Mouse (Mus musculus): Measurements from ENCODE around the gene Slc25a51. TPM values are rescaled to one million over a fixed set of nuclear protein-coding genes. Genes with fewer than 3 reads are reported as not detected.

The Slc25a51 gene
- total and polyA plus RNA-seq, 3 experiments = 43.8 to 395 (median 47.5) TPM

DNA sequence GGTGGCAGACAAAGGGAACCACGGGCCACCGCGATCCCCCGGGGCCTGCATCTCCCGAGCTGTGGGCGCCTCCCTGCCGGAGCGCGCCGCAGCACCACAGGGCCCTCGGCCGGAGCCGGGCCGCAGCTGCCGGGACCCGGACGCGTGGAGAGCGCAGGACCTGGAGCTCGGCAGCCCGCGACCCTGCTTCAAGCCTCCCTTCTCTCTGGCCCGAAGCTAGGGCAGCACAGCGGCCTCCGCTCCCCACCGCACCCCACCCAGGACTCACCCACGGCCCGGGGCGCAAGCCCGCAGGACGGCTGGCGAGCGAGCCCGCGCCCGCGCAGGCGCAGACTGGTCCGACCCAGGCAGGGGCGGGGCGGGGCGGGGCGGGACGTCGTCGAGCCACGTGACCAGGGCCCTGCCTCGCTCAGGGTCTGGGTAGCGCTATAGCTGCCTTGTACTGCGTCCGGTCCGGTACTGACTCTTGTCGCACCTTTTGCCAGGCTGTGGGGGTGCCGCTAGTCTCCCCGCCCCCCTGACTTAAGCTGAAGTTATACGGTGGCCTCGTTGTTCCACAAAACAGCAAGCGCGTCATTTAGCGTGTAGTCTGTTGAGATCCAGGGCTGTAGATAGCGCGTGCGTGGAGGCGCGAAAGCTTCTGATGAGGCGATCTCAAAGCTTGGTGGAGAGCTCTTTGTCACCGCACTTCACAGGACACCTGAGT is at the start of gene Slc25a51 (continued):
- TF ChIP-seq UBTF (IDR thresholded peaks at IDR 0.05; ENCODE audit: borderline replicate concordance, insufficient read depth, low read depth, low read length) (peak; percentile 59; the same call in 1 of the 2 replicates), RAD21 (IDR thresholded peaks at IDR 0.05; ENCODE audit: low read depth, low read length) (no peak), NRF1 (IDR thresholded peaks at IDR 0.05; ENCODE audit: insufficient read depth, low read depth, low read length, poor library complexity, severe bottlenecking) (peak; percentile 76), CHD1 (IDR thresholded peaks at IDR 0.05; ENCODE audit: low read depth, low read length) (no peak)

GRCm38 (mm10) chr4:45457543-45457942 is 49.0 kb upstream of the Slc25a51 start:
- H3K9ac ChIP-seq (ENCODE audit: control insufficient read depth, low read depth, low read length, poor library complexity, severe bottlenecking) = no peak overlapping the region
- H3K4me1 ChIP-seq (ENCODE audit: control insufficient read depth in 1 of 2, insufficient read depth in 2 of 2, low read length in 2 of 2) = no peaks in the 10 kb centered on the region
- TF ChIP-seq USF2 (IDR thresholded peaks at IDR 0.05; ENCODE audit: borderline replicate concordance in 1 of 2, insufficient read depth in 1 of 2, low read depth in 1 of 2, low read length in 2 of 2) (no peak), RCOR1 (IDR thresholded peaks at IDR 0.05; ENCODE audit: low read depth, low read length) (no peak), JUND (IDR thresholded peaks at IDR 0.05; ENCODE audit: low read depth, low read length) (no peak), ZC3H11A (IDR thresholded peaks at IDR 0.05; ENCODE audit: low read depth, low read length) (no peak), HCFC1 (IDR thresholded peaks at IDR 0.05; ENCODE audit: low read depth, low read length) (no peak), MAFK (IDR thresholded peaks at IDR 0.05; ENCODE audit: borderline replicate concordance, low read depth, low read length) (no peak), GABPA (IDR thresholded peaks at IDR 0.05; ENCODE audit: low read depth, low read length) (no peak), ZNF384 (IDR thresholded peaks at IDR 0.05; ENCODE audit: low read depth, low read length) (no peak), MAZ (IDR thresholded peaks at IDR 0.05; ENCODE audit: low read depth, low read length) (no peak), ZKSCAN1 (IDR thresholded peaks at IDR 0.05; ENCODE audit: low read depth, low read length) (no peak), POLR2AphosphoS5 (IDR thresholded peaks at IDR 0.05; ENCODE audit: borderline replicate concordance, low read depth, low read length) (no peak), MAX (IDR thresholded peaks at IDR 0.05; ENCODE audit: low read length) (no peak), GATA1 (IDR thresholded peaks at IDR 0.05; ENCODE audit: low read depth, low read length) (no peak), MYB (IDR thresholded peaks at IDR 0.05; ENCODE audit: low read depth, low read length) (no peak), POLR2AphosphoS2 (IDR thresholded peaks at IDR 0.05; ENCODE audit: low read length) (no peak)
- H3K79me2 ChIP-seq (ENCODE audit: control insufficient read depth, insufficient read depth, low read length, poor library complexity) = no peaks in the 10 kb centered on the region
- no peak for DNase-seq (ENCODE audit: low read depth, low spot score)
- no peaks in the 10 kb centered on the region for H3K9me3 ChIP-seq (replicated peaks; ENCODE audit: insufficient read depth, low read length)
- H3K36me3 ChIP-seq (ENCODE audit: control insufficient read depth in 1 of 2, insufficient read depth in 2 of 2, low read length in 2 of 2) = no peaks in the 10 kb centered on the region; a peak in 1 of 4 replicates
- H3K27ac ChIP-seq (ENCODE audit: control insufficient read depth, low read depth, low read length) = no peak overlapping the region
- no peak overlapping the region for H3K4me3 ChIP-seq (ENCODE audit: control insufficient read depth in 1 of 2, insufficient read depth in 1 of 2, low read depth in 2 of 2, low read length in 2 of 2)
- H3K27me3 ChIP-seq (ENCODE audit: control insufficient read depth in 1 of 2, insufficient read depth in 2 of 2, low read length in 2 of 2) = no peaks in the 10 kb centered on the region

Measured in MEL (cell line).